Mouse (Mus musculus): ENCODE measurements around the gene Zfp319. TPM values are rescaled to one million over a fixed set of nuclear protein-coding genes. Genes with fewer than 3 reads are reported as not detected.

The Zfp319 gene
- polyA plus RNA-seq, 1 experiment from 2014 or later, result 12.3 TPM

DNA sequence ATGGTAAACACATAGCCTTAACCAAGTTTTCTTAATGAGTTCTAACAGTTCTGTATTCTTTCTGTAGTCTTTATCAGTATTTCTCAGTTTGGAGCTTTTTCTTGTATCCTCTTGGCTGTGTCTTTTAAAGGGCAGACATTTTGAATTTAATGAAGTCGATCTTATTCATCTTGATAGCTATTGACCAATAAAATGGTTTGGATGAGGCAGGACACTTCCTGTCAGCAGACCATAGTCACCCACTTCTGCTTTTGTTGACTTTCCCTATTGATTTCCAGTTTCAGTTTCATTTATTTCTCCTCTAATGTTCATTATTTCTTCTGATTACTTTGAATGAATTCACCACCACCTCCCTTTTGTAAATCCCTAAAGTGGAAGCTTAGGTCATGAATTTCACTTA, 4.0 kb upstream of the Zfp319 start:
- ChIA-PET CTCF (interaction anchor here (1.3 to 1.7 kb wide), 2 partner anchors 9 to 30 kb away, joined by 3 to 6 read pairs; no protein-coding TSS in a partner anchor), POLR2A (interaction anchor here (0.7 kb wide), 1 partner anchor 53 kb away, joined by 10 read pairs; no protein-coding TSS in a partner anchor)
- TF ChIP-seq CTCF (IDR thresholded peaks at IDR 0.05), result no peak
- DNase-seq (ENCODE audit: low read depth, low spot score), result no peak
- H3K27me3 ChIP-seq, result no peaks in the 10 kb centered on the region
- ATAC-seq, result no peak
- in situ Hi-C loops (cut with MboI; ENCODE audit: low pct_unique_long_range_greater_than_20kb), result loop anchor here (25.0 kb wide), 1 partner anchor 352 kb away; the partner anchor contains the start of gene Ndrg4

DNA sequence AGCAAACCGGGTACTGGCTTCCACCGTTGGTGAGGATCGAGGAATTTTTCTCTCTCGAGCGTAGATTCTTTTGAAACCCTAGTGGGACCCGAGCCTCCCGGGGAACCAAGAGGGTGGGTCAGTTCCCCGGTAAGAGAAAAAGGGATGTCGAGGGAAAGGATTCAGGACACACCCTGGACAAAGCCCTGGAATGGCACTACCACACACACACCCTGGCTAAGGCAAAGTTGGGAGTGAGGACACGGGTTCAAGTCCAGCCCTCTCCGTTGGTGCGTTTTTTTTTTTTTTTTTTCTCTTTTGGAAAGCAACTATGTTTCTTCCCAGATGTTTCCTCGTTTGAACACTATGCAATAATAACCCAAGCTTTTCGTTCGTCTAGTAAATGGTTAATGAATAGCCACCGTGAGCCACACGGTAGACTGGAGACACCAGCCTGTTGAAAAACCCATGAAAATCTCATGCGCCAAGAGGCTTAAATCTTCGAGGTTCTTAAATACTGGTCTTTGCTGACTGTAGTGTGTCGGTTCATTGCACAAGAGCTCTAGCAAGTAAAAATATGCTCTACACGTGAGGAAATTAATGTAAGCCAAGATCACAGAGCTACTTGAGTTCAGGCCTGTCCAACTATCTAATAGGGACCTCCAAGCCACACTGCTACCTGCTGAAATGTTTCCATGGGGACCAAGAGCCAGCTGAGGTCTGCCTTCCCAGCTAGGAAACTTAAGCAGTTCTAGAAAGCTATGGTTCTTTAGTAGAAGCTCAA, 868 bp upstream of the Zfp319 start:
- TF ChIP-seq CTCF (IDR thresholded peaks at IDR 0.05), result no peak
- in situ Hi-C loops (cut with MboI; ENCODE audit: low pct_unique_long_range_greater_than_20kb), result loop anchor here (25.0 kb wide), 1 partner anchor 355 kb away; the partner anchor contains the start of gene Ndrg4
- H3K27me3 ChIP-seq, result no peaks in the 10 kb centered on the region
- ChIA-PET POLR2A (interaction anchor here (0.7 to 1.9 kb wide), 8 partner anchors 11 to 196 kb away, joined by 3 to 6 read pairs (median 4); no protein-coding TSS in a partner anchor), CTCF (interaction anchor here (0.8 to 1.8 kb wide), 8 partner anchors 11 to 101 kb away, joined by 3 to 11 read pairs (median 4); partner anchors contain the start of gene Cfap20)
- ATAC-seq, result no peak
- DNase-seq (ENCODE audit: low read depth, low spot score), result no peak

DNA sequence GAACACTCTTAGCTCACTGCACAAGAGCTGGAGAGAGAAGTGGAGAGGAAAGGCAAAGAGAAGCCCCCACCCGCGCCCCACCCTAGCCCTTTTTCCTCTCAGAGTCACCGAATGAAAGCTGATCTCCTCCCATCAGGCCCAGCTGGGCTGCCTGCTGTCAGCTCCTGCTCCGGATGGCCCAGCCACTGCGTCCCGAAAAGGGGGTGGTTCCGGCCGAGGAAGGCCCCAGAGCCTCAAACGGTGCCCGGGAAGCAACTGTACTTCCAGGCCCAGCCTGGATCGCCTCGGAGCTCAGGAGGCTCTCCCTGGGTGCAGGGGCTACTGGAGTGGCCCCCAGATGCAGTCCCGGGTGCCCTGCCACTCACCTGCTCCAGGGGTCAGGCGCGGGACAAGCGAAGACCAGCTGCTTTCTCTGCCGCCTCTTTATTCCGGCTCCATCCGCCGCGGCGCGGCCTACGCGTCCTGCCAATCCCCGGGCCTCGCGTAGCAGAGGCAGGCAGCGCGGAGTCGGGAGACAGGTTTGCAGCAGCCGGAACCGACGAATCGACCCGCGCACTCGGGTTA, 512 bp downstream of the Zfp319 start:
- ChIA-PET POLR2A (interaction anchor here (1.6 kb wide), 1 partner anchor 103 kb away, joined by 4 read pairs; no protein-coding TSS in a partner anchor), CTCF (interaction anchor here (1.0 to 1.4 kb wide), 6 partner anchors 10 to 99 kb away, joined by 3 to 5 read pairs (median 3); no protein-coding TSS in a partner anchor)
- no peaks in the 10 kb centered on the region for H3K27me3 ChIP-seq
- ATAC-seq, result peak; percentile 32
- in situ Hi-C loops (cut with MboI; ENCODE audit: low pct_unique_long_range_greater_than_20kb), result loop anchor here (25.0 kb wide), 1 partner anchor 356 kb away; the partner anchor contains the start of gene Ndrg4
- no peak for DNase-seq (ENCODE audit: low read depth, low spot score)
- no peak for TF ChIP-seq CTCF (IDR thresholded peaks at IDR 0.05)

DNA sequence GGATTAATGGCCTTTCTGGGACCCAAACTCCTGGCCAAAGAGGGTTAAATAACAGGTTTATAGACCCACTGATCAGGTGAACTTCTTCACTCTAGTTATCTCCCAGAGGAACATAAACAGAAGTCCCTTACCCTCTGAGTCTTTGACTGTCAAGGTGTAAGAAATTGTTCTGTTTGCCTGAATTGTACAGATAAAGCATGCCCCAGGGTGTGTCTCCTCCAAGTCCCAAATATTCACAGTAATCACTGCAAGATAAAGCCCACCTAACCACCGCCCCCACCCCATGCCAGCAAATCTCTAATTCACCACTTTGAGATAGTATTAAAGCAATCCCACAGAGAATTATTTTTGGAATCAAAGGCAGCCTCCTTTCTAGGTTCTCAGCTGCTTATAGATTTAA, 1.4 kb downstream of the Zfp319 start:
- no peaks in the 10 kb centered on the region for H3K27me3 ChIP-seq
- DNase-seq (ENCODE audit: low read depth, low spot score) (no peak), ATAC-seq (no peak)
- ChIA-PET POLR2A (no interaction called here), CTCF (interaction anchor here (1.0 to 1.2 kb wide), 4 partner anchors 11 to 100 kb away, joined by 3 to 4 read pairs (median 4); no protein-coding TSS in a partner anchor)
- no peak for TF ChIP-seq CTCF (IDR thresholded peaks at IDR 0.05)
- in situ Hi-C loops (cut with MboI; ENCODE audit: low pct_unique_long_range_greater_than_20kb), result loop anchor here (25.0 kb wide), 1 partner anchor 357 kb away; the partner anchor contains the start of gene Ndrg4

DNA sequence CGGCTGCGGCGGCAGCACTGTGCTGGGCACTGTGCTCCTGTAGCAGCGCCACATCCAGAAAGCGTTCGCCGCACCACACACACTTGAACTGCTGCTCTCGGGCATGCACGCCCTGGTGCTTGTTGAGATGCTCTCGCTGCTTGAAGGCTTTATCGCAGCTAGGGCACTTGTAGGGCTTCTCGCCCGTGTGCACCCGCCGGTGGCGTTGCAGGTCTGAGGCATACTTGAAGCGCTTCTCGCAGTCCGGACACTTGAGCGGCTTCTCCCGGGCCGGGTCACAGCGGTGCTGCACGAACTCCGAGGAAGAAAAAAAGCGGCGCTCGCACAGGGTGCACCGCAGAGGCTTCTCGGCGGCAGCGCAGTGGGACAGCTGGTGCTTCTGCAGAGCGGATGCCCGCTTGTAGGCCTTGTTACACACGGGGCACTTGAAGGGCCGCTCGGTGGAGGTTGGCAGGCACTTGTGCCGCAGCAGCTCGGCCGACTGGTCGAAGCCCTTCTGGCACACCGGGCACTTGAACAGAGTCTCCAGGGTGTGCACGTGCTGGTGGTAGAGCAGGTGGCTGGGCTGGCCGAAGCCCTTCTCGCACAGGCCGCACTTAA, 3.8 kb downstream of the Zfp319 start:
- H3K27me3 ChIP-seq, result no peaks in the 10 kb centered on the region
- TF ChIP-seq CTCF (IDR thresholded peaks at IDR 0.05), result no peak
- in situ Hi-C loops (cut with MboI; ENCODE audit: low pct_unique_long_range_greater_than_20kb), result loop anchor here (25.0 kb wide), 1 partner anchor 359 kb away; the partner anchor contains the start of gene Ndrg4
- ATAC-seq (no peak), DNase-seq (ENCODE audit: low read depth, low spot score) (no peak)
- ChIA-PET CTCF (no interaction called here), POLR2A (no interaction called here)

DNA sequence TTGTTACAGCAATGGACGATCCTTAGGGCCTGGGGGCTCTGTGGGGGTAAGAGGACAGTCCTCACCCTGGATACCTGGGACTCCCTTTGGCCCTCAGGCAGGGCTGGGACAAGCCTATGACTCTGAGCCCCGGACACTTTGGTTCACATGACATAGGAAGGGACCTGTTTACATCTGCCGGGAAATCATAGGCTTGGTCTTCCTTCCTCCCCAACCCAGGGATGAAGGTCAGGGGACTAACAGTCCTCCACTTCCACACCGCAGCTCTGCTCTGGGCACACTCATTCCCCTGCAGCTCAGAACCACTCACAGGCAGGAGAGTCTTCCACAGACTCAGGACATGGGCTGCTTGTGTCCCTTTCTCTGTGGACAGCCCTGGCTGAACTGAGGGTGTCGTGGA, 4.9 kb downstream of the Zfp319 start:
- no peaks in the 10 kb centered on the region for H3K27me3 ChIP-seq
- CTCF ChIA-PET, result no interaction called here
- in situ Hi-C loops (cut with MboI; ENCODE audit: low pct_unique_long_range_greater_than_20kb), result loop anchor here (25.0 kb wide), 1 partner anchor 360 kb away; the partner anchor contains the start of gene Ndrg4
- no peak for ATAC-seq
- DNase-seq (ENCODE audit: low read depth, low spot score), result no peak
- POLR2A ChIA-PET, result no interaction called here
- no peak for TF ChIP-seq CTCF (IDR thresholded peaks at IDR 0.05)

DNA sequence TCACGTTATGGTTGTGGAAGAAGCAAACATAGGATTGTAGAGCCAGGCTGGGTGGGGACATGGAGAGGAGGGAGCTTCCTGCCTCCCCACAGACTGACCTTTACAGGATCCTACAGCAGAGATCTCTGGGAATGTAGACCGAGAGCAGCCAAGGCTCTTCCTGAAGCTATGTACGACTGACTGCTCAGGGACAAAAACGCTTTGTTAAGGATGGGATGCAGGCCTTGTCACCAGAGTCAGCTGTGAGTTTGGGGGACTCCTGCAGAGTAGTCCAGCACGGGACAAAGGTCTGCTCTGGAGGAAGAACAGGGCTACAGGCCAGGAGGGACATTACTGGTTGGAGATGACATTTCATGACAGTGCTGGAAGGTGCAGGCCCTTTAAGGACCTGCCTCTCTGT, 7.1 kb downstream of the Zfp319 start:
- TF ChIP-seq CTCF (IDR thresholded peaks at IDR 0.05), result no peak
- in situ Hi-C loops (cut with MboI; ENCODE audit: low pct_unique_long_range_greater_than_20kb), result loop anchor here (25.0 kb wide), 1 partner anchor 363 kb away; the partner anchor contains the start of gene Ndrg4
- DNase-seq (ENCODE audit: low read depth, low spot score), result no peak
- CTCF ChIA-PET, result interaction anchor here (1.4 kb wide), 1 partner anchor 22 kb away, joined by 3 read pairs; no protein-coding TSS in a partner anchor
- POLR2A ChIA-PET, result no interaction called here
- no peak for ATAC-seq
- no peaks in the 10 kb centered on the region for H3K27me3 ChIP-seq

DNA sequence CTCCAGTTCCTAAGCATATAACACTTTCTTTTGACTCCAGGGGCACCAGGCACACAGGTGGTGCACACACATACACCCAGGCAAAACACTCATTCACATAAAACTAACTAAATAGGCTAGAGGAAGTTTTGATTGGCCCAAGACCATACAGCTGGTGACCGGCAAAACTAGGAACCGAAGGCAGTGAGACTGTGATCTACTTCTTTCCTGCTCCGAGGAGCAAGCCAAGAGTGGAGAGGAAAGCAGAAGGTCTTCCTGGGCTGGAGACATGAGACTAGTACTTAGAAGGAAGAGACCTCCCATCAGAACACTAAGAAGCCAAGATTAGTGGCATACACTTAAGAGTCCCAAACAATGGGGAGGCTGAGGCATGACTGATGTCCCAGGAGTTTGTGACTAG, 8.5 kb downstream of the Zfp319 start:
- DNase-seq (ENCODE audit: low read depth, low spot score) (no peak), ATAC-seq (no peak)
- no peak for TF ChIP-seq CTCF (IDR thresholded peaks at IDR 0.05)
- in situ Hi-C loops (cut with MboI; ENCODE audit: low pct_unique_long_range_greater_than_20kb), result no loop called here
- POLR2A ChIA-PET, result interaction anchor here (0.5 kb wide), 1 partner anchor 62 kb away, joined by 4 read pairs; no protein-coding TSS in a partner anchor
- CTCF ChIA-PET, result interaction anchor here (1.0 to 1.3 kb wide), 2 partner anchors 10 to 68 kb away, joined by 3 read pairs; no protein-coding TSS in a partner anchor
- H3K27me3 ChIP-seq, result no peaks in the 10 kb centered on the region

DNA sequence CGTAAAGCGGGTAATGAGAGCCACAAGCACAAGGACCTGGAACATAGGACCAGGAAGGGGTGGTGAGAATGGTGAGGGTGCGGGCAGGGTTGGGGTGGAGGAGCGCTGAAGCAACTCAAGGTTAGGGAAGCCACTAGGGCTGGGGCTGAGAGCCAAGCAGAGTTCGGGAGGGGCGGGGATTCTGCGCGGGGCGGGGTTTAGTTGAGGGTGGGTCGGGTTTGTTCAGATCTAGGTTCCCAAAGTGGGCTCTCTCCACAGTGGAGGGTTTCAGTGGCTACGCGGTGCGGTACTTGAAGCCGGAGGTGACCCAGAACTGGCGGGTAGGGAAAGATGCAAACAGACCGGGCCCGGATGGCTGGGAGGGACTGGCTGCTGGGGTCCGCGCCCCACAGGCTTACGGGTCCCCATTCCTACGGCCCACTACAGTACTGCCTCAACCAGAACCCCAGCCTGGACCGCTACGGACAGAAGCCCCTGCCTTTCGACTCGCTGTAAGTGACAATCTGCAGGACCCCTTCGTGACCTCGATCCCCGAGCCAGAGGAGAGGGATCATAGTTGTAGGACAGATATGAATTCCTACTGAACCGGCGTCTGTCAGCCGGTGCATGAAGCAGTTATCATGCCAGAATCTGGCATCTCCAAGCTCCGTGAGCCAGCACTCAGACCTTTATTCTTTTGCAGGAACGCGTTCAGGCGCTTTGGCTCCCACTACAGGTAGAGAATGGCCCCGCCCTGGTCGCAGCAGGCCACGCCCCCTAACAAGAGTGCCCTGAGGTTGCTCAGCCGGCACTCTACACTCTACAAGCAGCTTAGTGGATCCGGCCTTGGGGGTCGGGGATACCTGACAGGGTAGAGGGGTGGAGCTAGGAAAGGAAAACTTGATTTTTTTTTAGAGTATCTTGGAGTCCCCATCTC, 11.3 kb downstream of the Zfp319 start:
- ATAC-seq, result peak; percentile 38
- no peak for TF ChIP-seq CTCF (IDR thresholded peaks at IDR 0.05)
- in situ Hi-C loops (cut with MboI; ENCODE audit: low pct_unique_long_range_greater_than_20kb), result no loop called here
- CTCF ChIA-PET, result no interaction called here
- no peak for DNase-seq (ENCODE audit: low read depth, low spot score)
- H3K27me3 ChIP-seq, result no peaks in the 10 kb centered on the region
- POLR2A ChIA-PET, result no interaction called here

All from Patski (cell line).